Mouse (Mus musculus): ENCODE measurements at regions not wholly inside any gene's neighbourhood (a gene's known extent, or its start where the extent isn't known, plus 50 kb on each side); places are given as distances from the start of the nearest gene placed in this dataset.

DNA sequence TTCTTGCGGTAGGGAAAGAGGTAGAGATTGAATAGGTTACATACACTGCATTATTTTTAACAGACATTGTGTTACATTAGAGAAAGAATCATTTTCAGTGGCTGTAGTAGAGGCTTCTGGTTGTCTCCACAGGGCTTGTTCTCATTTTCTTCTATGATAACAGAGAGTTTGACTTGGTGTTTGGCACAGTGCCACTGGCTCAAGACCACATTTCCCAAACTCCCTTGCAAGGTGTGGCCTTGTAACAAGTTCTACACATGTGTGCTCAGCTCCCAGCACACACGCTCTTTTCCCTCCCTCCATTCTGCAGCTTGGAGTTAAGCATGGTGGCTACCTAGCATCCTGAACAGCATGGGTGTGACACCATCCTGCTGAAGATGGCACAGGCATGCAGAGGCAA lies 252.2 kb downstream of the Spry2 start:
- intact Hi-C loops (cut with DNase I) = no loop called here
- DNase-seq = no peak

DNA sequence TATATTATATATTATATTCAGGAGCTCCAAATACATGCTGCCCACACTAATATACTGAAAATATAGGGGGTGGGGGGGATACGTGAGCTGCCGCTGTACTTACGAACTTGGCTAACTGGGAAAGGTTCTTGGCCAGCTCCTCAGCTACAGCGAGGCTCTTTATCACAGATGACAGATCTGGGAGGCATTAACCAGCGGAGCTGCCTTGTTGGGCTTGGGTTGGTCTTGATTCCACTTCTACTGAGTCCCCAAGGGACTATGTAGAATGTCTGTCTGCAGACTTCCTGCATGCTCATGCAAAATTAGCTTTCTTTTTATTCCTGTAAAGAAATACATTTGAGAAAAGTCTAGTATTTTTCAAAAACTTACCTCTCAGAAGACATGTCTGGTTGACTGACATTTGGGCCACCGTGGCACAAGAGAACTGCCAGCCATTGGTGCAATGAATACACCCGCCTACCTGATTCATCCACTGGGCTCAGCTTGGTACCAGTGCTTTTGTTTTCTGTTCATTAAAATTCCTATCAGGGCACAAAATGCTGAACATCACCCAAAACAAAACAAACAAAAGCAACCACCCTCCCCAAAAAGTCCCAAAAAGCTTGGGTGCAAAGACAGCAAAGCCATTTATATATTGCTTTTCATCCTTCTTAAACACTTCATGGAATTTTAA lies 253.2 kb downstream of the Spry2 start:
- DNase-seq = no peak
- intact Hi-C loops (cut with DNase I) = no loop called here

DNA sequence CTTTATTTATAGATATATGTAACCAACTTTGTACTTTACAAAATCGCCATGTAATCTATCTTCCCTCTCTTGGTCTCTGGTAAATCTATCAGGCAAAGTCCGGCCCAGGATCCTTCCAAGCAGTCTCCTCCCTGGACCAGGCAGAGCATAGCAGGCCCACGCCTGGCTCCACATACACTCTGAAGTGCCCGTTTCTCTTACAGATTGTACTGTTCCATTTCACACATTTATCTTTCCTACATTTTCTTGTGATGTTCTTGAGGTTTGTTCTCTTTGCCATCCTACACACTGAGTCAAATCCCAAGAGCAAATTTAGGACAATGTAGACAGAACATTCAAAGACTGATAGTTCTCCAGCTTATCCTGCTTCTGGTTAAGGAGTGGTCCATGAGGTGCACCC lies 264.3 kb downstream of the Spry2 start:
- intact Hi-C loops (cut with DNase I) = no loop called here
- DNase-seq = no peak

DNA sequence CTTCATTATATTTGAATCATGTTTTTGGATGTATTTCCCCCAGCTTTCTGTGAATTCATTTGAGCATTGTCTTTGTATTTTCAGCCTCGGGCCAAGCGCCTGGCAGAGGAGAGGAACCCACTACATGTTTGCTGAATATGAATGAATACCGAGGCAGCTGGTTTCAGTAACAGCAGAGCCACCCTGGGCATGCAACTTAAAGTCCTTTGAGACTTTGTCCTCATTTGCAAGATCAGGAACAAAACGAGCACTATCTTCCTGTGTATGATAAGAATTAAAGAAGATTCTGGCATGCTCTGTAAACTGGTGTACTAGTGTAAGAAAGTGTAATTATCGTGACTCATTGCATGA lies 265.0 kb downstream of the Spry2 start:
- no peak for DNase-seq
- intact Hi-C loops (cut with DNase I) = no loop called here

DNA sequence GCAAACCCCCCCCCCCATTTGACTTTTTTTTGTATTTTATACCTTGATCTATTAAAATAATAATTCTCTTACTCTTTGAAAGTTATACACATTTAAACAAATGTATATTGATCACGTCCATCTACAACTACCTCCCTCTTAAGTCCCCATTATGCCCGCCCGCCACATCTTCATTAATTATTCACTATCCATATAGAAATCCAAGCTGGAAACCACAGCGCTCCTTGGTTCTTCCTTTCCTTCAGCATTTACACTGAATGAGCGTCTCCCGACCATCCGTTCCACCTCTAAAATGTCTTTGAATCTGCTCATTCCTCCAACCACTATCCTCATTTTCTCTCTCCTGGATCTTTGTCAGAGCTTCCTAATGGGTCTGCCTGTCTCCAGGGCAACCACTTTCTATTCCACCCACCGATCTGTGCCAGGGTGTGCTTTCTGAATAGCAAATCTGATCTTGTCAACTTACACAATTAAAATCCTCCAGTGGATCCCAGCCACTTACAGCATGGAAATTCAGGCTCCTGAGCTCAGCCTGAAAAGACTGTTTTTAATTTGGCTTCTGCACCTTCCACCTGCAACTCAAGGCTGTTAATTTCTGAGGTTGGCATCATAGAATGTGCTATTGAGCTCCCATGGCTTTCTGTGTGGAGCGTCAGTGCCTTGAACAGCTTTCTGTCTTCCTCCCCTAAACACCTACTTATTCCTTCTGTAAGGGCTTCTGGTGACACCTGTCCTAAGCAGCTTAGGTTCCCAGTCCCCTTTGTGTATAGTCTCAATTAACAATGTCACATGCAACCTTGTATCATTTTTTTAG lies 265.5 kb downstream of the Spry2 start:
- DNase-seq = no peak

DNA sequence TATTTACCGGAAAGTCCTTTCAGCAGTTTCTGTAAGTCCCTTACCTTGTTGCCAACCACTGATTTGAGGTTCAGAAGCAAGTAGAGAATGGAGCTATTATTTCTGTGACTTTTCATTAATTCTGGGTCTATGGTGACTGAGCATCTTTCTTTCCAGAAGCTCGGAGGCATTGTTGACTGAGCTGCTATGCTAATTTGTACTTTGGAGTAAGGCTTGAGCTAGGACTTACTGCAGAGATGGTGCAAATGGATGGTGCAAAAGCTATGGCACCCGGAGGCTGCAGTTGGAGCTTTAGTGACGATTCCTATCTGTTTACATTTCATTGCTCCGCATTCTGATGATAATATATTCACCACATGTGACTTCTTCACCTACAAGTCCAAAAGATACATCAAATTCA lies 266.2 kb downstream of the Spry2 start:
- DNase-seq = no peak

More for the DNA sequence above, 265.5 kb downstream of the Spry2 start:
- intact Hi-C loops (cut with DNase I) = no loop called here

DNA sequence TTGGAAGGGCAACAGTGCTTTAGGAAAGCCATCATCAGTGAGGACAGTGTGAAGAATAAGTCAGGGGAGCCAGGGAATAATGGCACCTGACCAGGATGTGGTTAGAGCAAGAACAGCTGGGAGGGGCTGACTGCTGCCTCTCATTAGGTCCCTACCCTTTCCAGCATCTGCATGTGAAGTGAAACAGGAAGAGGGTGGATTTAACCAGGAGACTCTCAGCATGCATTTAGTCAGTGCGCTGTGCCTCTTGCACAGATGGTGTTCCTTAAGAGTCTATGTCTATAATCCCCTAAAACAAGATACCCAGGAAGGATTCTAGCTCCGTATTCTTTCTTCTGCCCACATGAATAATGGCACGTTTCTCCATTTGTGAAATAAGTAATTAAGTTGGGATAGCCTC lies 267.9 kb downstream of the Spry2 start:
- DNase-seq = no peak
- intact Hi-C loops (cut with DNase I) = no loop called here

More for the DNA sequence above, 266.2 kb downstream of the Spry2 start:
- intact Hi-C loops (cut with DNase I) = no loop called here

DNA sequence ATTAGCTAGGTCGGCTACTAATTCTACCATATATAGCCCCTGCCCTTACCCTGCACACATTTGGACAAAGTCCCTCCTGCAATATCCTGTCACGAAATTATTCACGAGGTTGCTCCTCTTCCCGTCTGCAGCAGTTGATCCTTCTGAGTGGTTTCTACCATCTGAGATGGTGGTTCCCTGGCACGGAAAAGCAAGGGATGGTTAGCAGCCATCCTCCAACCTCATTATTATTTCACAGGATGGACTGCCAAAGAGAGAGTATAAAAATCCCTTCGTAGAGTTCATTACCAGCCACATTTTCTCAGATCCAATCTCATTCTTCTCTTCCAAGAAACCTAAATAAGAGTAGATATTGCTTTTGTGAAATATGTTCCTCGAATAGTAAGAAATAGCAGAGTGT lies 272.2 kb downstream of the Spry2 start:
- no peak for DNase-seq
- intact Hi-C loops (cut with DNase I) = no loop called here

DNA sequence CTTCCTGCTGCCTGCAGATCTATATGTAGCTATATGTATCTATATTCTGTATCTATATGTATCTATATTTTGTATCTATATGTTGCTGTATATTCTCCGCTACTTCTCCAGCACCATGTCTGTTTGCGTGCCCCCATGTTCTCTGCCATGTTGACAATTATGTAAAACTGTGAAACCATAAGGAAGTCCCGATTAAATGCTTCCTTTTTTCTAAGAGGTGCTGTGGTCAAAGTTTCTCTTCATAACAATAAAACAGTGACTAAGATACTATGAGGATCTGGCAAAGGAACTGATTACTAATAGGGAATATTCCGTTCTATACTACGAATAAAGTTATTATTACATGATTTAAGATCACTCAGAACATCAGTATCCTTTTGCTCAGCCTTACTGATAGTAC lies 274.5 kb downstream of the Spry2 start:
- DNase-seq = no peak
- intact Hi-C loops (cut with DNase I) = no loop called here

DNA sequence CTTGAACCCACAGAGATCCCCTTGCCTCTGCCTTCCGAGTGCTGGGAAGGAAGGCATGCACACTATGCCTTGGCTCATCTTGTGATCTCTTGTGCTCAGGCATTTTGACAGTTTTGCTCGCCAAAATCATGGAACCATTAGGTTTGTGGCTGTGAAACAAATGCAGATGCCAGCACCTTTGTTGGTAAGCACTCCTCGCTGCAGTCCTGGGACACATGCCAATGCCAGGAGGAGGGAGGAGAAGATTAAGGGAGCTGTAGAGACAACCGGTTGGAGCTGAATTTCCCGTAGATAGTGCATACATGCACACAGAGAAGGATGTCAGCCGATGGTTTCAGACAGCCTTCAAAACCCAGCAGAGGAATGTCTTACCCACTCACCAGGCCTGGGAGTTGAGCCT lies 275.5 kb downstream of the Spry2 start:
- DNase-seq = no peak

DNA sequence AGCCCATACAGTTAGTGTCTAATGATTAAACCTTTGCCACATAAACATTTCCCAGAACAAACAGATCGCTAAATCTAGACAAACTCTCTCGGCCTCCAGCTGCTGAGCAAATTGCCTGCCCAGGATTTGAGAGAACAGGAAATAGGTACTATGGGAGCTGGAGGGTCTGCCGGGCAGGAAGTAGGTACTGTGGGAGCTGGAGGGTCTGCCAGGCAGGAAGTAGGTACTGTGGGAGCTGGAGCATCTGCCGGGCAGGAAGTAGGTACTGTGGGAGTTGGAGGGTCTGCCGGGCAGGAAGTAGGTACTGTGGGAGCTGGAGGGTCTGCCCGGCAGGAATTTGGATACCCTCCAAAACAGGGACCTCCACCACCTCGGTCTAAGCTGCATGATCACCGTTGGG lies 277.2 kb downstream of the Spry2 start:
- DNase-seq = no peak
- intact Hi-C loops (cut with DNase I) = no loop called here

More for the DNA sequence above, 275.5 kb downstream of the Spry2 start:
- intact Hi-C loops (cut with DNase I) = no loop called here

DNA sequence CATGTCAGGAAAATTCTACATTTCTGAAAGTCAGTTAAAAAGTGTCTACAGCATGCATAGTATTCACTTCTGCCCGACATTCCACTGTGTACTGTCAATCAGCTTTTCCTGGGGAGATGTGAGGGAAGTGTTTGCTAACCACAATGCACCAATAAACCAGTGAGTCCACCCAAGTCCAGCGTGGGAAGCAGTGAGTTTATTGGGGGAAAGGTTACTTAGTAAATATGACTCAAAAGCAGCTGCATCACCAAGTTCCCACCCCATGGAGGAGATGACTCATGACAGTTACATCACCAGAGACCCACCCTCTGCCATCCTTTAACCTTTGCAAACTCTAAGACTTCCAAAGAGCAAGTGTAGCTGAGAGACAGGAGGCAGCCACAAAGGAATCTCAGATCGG lies 280.9 kb downstream of the Spry2 start:
- intact Hi-C loops (cut with DNase I) = no loop called here
- no peak for DNase-seq

DNA sequence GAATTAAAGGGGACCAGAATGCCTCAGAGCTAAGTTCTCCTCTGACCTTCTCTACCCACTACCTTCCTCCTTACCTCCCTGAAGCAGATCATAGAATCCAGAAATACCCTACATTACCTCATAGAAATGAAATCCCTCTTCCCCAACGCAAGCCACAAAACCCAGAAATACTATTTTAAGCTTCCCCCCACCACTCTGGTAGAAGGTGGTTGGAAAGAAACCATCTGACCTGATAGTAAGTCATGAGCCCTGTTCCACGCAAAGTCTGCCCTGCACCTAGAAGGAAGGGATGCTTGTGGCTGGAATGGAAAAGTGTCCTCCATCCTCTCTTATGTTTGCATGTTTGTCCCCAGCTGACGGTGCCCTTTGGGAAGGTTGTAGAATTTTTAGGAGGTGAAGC lies 283.8 kb downstream of the Spry2 start:
- intact Hi-C loops (cut with DNase I) = no loop called here
- DNase-seq = no peak

DNA sequence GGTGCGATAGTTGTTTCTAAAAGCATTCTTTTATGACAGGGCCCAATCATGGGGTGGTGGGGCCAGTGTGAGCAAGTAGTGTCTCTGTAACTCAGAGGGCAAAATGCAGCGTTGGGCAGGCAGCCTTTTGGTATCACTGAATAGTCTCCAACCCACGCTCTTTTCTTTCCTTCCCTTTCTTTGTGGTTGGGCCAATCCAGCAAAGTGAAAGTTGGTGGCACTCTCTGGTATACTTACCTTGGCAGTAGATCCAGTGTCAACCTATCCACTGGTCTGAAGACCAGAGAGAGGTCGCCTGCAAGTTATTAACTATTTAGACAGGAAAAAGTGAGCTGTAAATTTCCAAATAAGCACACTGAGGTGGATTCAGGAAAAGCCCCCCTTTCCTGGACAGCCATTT lies 287.8 kb downstream of the Spry2 start:
- intact Hi-C loops (cut with DNase I) = no loop called here

DNA sequence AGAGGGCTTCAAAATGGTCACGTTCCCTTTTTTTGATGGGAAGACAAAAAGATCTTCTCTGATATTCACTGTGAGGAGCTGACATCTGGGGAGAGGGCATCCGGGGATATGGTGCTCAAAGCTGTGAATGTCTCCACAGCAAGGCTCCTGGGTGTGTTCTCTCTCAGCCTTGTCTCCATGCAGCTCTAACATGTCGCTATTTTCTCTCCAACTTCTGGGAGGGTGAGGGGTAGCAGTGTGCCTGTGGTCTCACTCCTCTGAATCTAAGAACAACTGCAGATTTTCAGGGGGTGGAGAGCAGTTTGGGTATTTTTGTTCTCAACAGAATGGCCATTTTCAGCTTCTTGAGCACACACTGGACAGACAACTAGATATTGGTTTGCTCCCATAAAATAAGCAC lies 290.1 kb downstream of the Spry2 start:
- intact Hi-C loops (cut with DNase I) = no loop called here
- DNase-seq = no peak

More for the DNA sequence above, 287.8 kb downstream of the Spry2 start:
- no peak for DNase-seq

DNA sequence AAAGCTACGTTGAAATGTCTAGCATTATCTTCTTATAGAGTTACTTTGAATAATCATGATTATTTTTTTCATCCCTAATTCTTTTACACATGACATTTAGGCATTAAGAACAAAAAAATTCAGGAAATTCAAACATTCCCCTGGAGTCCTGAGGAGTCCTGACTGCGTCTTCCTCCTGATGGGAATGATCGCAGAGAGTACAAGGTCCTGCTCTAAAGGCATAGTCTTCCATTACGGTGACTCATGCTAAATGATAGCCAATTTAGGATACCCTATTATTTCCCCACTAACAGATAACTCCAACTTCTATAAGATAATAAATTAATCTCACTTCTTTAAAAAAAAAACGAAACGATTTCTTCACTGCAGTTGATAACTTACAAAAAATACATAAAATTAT lies 292.2 kb downstream of the Spry2 start:
- no peak for DNase-seq
- intact Hi-C loops (cut with DNase I) = no loop called here

DNA sequence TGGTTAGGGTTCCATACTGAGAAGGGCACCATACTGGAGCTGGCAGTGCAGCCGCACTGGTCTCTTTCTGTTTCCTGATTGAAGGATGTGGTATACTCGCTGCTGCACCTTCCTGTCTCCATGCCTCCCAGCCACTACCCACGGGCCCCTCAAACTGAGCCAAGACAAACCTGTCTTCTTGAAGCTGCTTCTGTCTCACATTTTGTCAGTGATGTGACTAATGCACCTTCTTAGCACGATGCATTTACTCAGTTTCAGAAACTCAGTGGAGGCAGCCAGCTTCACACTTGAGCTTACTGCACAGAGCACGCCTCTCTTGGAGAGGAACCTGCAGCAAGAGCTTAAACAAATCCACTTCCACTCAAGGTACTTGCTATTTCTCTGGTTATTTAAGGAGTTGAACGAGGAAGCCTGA lies 293.6 kb downstream of the Spry2 start:
- no peak for DNase-seq
- intact Hi-C loops (cut with DNase I) = no loop called here

DNA sequence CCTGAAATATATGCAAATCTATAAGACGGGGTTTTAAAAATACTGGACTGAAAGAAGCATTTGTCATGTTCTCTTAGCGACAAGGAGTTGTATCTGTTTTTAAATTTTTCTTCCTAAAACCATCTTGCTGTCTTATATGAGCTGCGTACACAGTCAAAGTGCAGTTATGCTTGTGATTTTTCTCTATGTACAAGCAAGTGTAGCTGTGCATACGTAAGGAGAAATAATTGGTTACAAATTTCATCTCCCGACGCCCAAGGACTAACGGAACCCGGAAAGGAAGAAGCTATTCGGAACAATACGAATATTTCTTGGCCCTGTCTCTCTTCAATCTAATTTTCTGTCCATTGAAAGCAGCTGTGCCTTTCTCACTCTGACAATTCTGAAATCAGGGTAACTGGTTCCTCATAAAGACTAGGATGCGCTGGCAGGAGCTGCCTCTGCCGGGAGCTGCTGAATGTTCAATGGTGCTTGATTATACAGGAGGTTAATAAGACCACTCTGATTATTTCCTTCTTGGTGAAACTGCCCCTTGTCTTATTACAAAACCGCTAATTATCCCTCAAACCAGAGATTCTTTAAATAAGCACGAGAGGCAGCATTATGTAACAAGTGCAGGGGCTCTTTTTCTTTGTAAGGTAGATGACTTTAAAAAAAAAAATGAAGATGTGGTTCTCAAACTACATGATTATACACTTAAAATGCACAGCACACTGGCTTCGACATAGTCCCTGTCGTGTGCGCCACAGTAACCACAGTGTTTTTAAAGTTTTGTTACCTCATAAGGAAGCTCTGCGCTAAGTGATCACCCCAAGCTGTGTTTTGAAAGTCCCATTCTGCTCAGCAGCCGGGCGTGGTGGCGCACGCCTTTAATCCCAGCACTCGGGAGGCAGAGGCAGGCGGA lies 296.8 kb downstream of the Spry2 start:
- no peak for DNase-seq
- intact Hi-C loops (cut with DNase I) = no loop called here

DNA sequence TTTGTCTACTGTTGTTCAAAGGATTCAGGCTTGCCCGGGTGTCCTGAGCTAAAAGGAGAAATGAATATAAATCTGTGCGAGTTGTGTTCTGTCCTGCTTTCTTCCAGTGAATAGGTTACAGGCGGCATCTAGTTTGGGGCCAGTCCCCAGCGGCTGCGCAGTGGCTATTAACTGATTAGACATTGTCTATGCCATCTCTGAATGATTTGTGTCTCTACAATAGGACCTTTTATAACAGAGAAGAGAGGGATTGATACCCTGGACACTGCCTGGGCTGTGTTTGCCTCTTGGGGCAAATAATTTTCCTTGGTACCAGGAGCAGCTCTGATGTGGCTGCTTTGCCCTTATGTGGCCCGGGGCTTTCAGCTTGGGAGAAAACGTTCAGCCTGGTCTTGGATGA lies 306.9 kb downstream of the Spry2 start:
- intact Hi-C loops (cut with DNase I) = no loop called here

DNA sequence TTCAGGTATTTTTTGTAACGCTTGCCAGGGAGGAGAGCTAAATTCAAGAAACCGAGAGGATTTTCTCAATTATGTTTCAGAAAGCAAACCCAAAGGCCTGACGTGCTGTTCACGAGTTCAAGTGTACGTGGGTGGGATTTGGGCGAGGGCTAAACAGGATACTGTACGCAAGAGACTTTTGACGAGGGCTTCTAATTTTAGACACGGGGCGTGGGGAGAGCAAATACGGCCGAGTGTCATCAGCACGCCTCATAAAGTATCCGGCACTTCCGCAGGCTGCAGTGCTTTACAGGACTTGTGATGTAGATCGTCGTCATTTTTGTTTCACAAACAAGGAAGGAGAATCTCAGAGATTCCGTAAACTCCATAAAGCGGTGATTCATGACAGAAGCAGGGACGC lies 307.4 kb downstream of the Spry2 start:
- no peak for DNase-seq
- intact Hi-C loops (cut with DNase I) = no loop called here

More for the DNA sequence above, 306.9 kb downstream of the Spry2 start:
- DNase-seq = no peak

All from gastrocnemius, postnatal 36 days (tissue).